Mouse (Mus musculus) E14TG2a.4 (cell line): Measurements from ENCODE around the gene Slc9a7.
A peak's percentile ranks its signal among the peaks of the same experiment; 100 is the strongest.

Experiments used
- H3K27me3 ChIP-seq: 2 replicates; pipeline ENCODE4 v1.6.1; 2014; ENCODE audit warnings: low read length, control low read depth; ENCODE audit not compliant: insufficient read depth
- H3K36me3 ChIP-seq: 2 replicates; pipeline ENCODE4 v1.6.1; 2014; ENCODE audit warnings: low read length, control low read depth; ENCODE audit not compliant: insufficient read depth
- H3K4me1 ChIP-seq: replicated peaks from 2 replicates; pipeline ENCODE4 v1.6.1; 2014; ENCODE audit warnings: low read depth, low read length, control low read depth
- H3K4me3 ChIP-seq: replicated peaks from 2 replicates; pipeline ENCODE4 v1.5.1; 2014; ENCODE audit warnings: mild to moderate bottlenecking, low read length
- H3K9me3 ChIP-seq: 2 replicates; pipeline ENCODE4 v1.6.1; 2014; ENCODE audit warnings: low read length, control low read depth
- CTCF ChIP-seq: conservative IDR thresholded peaks from 2 replicates; pipeline ENCODE4 v1.5.1; 2014; ENCODE audit warnings: low read length
- NANOG ChIP-seq: IDR thresholded peaks from 2 replicates; pipeline ENCODE4 v1.6.1; 2014; ENCODE audit warnings: borderline replicate concordance, low read length, mixed read lengths
- POU5F1 ChIP-seq: IDR thresholded peaks from 2 replicates; pipeline ENCODE4 v1.6.1; 2014; ENCODE audit warnings: low read length, borderline replicate concordance

Slc9a7 gene

GRCm38 (mm10) chrX:20286254-20286653 is 5.4 kb downstream of the Slc9a7 start:
- TF ChIP-seq CTCF = no peak
- no peak for TF ChIP-seq NANOG
- no peak for TF ChIP-seq POU5F1
- H3K9me3 ChIP-seq = no peaks in the 10 kb centered on the region
- no peaks in the 10 kb centered on the region for H3K4me1 ChIP-seq
- no peak overlapping the region for H3K4me3 ChIP-seq
- H3K27me3 ChIP-seq = peaks cover 11% of the 10 kb centered on the region
- no peaks in the 10 kb centered on the region for H3K36me3 ChIP-seq

- H3K36me3 ChIP-seq = no peaks in the 10 kb centered on the region
- H3K4me3 ChIP-seq = no peak overlapping the region
- TF ChIP-seq POU5F1 (no peak), NANOG (no peak), CTCF (no peak)
- H3K4me1 ChIP-seq = no peaks in the 10 kb centered on the region
- no peaks in the 10 kb centered on the region for H3K27me3 ChIP-seq
- no peaks in the 10 kb centered on the region for H3K9me3 ChIP-seq
Measured at GRCm38 (mm10) chrX:20279424-20279823, 12.2 kb downstream of the Slc9a7 start.

GRCm38 (mm10) chrX:20273854-20274253 is 17.8 kb downstream of the Slc9a7 start:
- Histone ChIP-seq H3K36me3 (no peaks in the 10 kb centered on the region), H3K4me3 (no peak overlapping the region), H3K27me3 (no peaks in the 10 kb centered on the region), H3K4me1 (no peaks in the 10 kb centered on the region), H3K9me3 (no peaks in the 10 kb centered on the region)
- TF ChIP-seq POU5F1 (no peak), NANOG (no peak), CTCF (no peak)

GRCm38 (mm10) chrX:20271980-20272379 is 19.6 kb downstream of the Slc9a7 start:
- H3K27me3 ChIP-seq = no peaks in the 10 kb centered on the region
- TF ChIP-seq NANOG (no peak), POU5F1 (no peak), CTCF (no peak)
- no peaks in the 10 kb centered on the region for H3K4me1 ChIP-seq
- H3K36me3 ChIP-seq = no peaks in the 10 kb centered on the region
- no peak overlapping the region for H3K4me3 ChIP-seq
- no peaks in the 10 kb centered on the region for H3K9me3 ChIP-seq

GRCm38 (mm10) chrX:20269980-20270379 is 21.6 kb downstream of the Slc9a7 start:
- no peaks in the 10 kb centered on the region for H3K36me3 ChIP-seq
- TF ChIP-seq POU5F1 = no peak
- no peak for TF ChIP-seq CTCF
- no peak for TF ChIP-seq NANOG
- no peaks in the 10 kb centered on the region for H3K9me3 ChIP-seq
- no peak overlapping the region for H3K4me3 ChIP-seq
- no peaks in the 10 kb centered on the region for H3K27me3 ChIP-seq
- H3K4me1 ChIP-seq = no peaks in the 10 kb centered on the region

GRCm38 (mm10) chrX:20264370-20264769 is 27.2 kb downstream of the Slc9a7 start:
- Histone ChIP-seq H3K4me1 (no peaks in the 10 kb centered on the region), H3K27me3 (no peaks in the 10 kb centered on the region), H3K9me3 (no peaks in the 10 kb centered on the region), H3K4me3 (no peak overlapping the region), H3K36me3 (no peaks in the 10 kb centered on the region)
- TF ChIP-seq NANOG (no peak), CTCF (no peak), POU5F1 (no peak)

GRCm38 (mm10) chrX:20228102-20228501 is 63.5 kb downstream of the Slc9a7 start:
- H3K36me3 ChIP-seq = no peaks in the 10 kb centered on the region
- no peaks in the 10 kb centered on the region for H3K4me1 ChIP-seq
- H3K4me3 ChIP-seq = no peak overlapping the region
- no peak for TF ChIP-seq POU5F1
- TF ChIP-seq NANOG = no peak
- no peak for TF ChIP-seq CTCF
- H3K27me3 ChIP-seq = no peaks in the 10 kb centered on the region
- no peaks in the 10 kb centered on the region for H3K9me3 ChIP-seq

GRCm38 (mm10) chrX:20221486-20221885 is 70.1 kb downstream of the Slc9a7 start:
- H3K4me3 ChIP-seq = no peak overlapping the region
- H3K9me3 ChIP-seq = no peaks in the 10 kb centered on the region
- no peaks in the 10 kb centered on the region for H3K4me1 ChIP-seq
- no peaks in the 10 kb centered on the region for H3K27me3 ChIP-seq
- no peak for TF ChIP-seq CTCF
- TF ChIP-seq POU5F1 = no peak
- TF ChIP-seq NANOG = no peak
- H3K36me3 ChIP-seq = no peaks in the 10 kb centered on the region

GRCm38 (mm10) chrX:20185616-20186015 is 106.0 kb downstream of the Slc9a7 start:
- Histone ChIP-seq H3K9me3 (no peaks in the 10 kb centered on the region), H3K27me3 (no peaks in the 10 kb centered on the region), H3K4me3 (no peak overlapping the region), H3K36me3 (no peaks in the 10 kb centered on the region), H3K4me1 (no peaks in the 10 kb centered on the region)
- TF ChIP-seq CTCF = peak; percentile 20
- TF ChIP-seq POU5F1 = no peak
- TF ChIP-seq NANOG = no peak
